Mouse (Mus musculus) left cerebral cortex, postnatal 14 days (tissue): ENCODE results near the gene Sqstm1. TPM values are rescaled to one million over a fixed set of nuclear protein-coding genes. Genes with fewer than 3 reads are reported as not detected.

Experiments
- DNase-seq, 2 experiments: peaks; one replicate each; pipeline ENCODE4 v3.0.0; 2021 to 2022; ENCODE audit warnings: low spot score in 2 of 2, mixed read lengths in 1 of 2
- intact Hi-C: fragments of 180-260 bp; cut with DNase I; formaldehyde crosslinking; loops from one replicate; pipeline ENCODE4 v1.15.1; 2025
- long read RNA-seq, 2 experiments: library from polyadenylated mRNA; stranded (forward); transcript quantifications; one replicate each; pipeline ENCODE4 v2.0.0; 2021
- total RNA-seq, 2 experiments: library from RNA; stranded (reverse); gene quantifications; 2 replicates each; pipeline ENCODE4 v1.2.3; 2021

Gene Sqstm1
- total RNA-seq: 100 to 1,000 TPM; 394 to 430 TPM
- long read RNA-seq, experiment 1, transcript Sqstm1-202 (8 exons, 2,037 nt): major isoform, 215 of 343 reads
- long read RNA-seq, experiment 1, transcript Sqstm1-201 (8 exons, 2,673 nt): minor isoform, 60 of 343 reads
- long read RNA-seq, experiment 1, partial matches to known transcripts: 54 of 343 reads
- long read RNA-seq, experiment 1, other reads (novel, unspliced or antisense): 14 of 343 reads
- long read RNA-seq, experiment 2, transcript Sqstm1-202 (8 exons, 2,037 nt): major isoform, 163 of 256 reads
- long read RNA-seq, experiment 2, transcript Sqstm1-201 (8 exons, 2,673 nt): minor isoform, 36 of 256 reads
- long read RNA-seq, experiment 2, partial matches to known transcripts: 39 of 256 reads
- long read RNA-seq, experiment 2, other reads (novel, unspliced or antisense): 18 of 256 reads

DNA sequence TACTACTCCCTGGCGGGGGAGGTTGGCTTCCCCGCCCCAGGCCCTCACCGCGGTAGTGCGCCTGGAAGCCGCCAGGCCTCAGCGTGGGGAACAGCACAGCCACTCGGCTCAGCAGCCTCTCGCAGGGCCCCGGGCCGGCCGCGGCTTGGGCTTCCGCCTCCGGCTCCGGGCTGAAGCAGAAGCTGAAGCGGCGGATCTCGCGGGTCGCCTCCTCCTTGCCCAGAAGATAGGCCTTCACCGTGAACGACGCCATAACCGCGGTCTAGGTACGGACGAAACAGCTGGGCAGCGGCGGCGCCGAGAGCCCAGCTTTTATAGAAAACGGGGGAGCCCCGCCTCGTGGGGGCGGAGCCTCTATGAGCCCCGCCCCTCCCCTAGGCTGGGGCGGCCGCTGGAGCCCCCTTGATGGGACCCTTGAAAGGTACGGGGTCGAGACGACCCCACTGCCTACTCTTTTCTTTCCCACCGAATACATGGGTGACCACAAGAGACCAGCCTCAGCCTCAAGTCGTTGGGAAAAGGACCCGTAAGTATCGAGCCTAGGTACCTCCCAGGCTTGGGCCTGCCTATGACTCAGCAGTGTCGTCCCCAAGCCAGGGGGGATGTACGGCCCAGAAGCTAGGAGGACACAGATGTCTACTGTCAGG is at the start of gene Sqstm1, which contains the start of gene Mgat4b:
Gene Sqstm1, minus strand, starts transcription at position 323 of the 647 bp plus-strand sequence.
Gene Mgat4b, plus strand, starts transcription at position 386 of the 647 bp plus-strand sequence.
- intact Hi-C loops: loop anchor here (2.0 kb wide), 1 partner anchor 14 kb away; no protein-coding TSS in a partner anchor

DNA sequence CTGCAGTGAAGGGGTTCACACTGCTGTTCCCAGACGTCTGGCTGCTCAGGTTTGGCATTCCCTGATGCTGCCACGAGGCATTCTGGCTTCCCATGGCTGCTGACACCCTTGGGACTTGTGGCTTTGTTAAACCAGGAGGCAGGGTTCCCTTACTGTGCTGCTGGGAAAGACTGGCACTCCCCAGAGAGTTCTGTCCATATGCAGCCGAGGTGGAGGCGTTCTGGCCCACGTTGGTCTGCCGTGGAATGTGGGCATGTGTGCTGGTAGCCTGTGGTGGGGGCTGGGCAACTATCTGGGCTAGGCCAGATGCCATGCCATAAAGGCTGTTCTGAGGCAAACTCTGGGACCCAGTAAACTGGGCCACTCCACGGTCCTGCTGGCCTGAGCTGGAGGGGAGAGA is 47.7 kb upstream of the Sqstm1 start:
- peak in 1 of 2 experiments; percentile 33 for DNase-seq

More for the DNA sequence above, at the start of gene Sqstm1, which contains the start of gene Mgat4b:
- DNase-seq: peak; percentile 78 to 84

DNA sequence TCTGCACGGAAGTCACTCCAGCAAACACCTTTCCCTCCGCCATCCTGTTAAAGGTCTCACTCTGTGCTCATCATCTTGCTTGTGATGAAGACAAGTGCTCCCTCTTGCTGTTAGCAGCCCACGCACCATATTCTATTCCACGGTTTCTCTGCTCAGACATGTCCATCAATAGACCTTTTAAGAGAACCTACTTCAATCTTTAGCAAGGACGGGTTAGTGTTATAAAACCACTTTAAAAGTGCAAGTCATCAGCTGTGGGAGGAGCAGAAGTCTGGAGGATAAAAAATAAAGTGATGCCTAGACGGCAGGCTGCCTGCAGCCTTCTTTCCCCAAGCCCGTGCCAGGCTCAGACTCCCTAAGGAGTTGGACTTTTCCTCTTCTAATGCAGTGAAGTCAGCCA is 46.0 kb upstream of the Sqstm1 start:
- intact Hi-C loops: no loop called here
- no peak for DNase-seq

More for the DNA sequence above, 47.7 kb upstream of the Sqstm1 start:
- intact Hi-C loops: no loop called here

DNA sequence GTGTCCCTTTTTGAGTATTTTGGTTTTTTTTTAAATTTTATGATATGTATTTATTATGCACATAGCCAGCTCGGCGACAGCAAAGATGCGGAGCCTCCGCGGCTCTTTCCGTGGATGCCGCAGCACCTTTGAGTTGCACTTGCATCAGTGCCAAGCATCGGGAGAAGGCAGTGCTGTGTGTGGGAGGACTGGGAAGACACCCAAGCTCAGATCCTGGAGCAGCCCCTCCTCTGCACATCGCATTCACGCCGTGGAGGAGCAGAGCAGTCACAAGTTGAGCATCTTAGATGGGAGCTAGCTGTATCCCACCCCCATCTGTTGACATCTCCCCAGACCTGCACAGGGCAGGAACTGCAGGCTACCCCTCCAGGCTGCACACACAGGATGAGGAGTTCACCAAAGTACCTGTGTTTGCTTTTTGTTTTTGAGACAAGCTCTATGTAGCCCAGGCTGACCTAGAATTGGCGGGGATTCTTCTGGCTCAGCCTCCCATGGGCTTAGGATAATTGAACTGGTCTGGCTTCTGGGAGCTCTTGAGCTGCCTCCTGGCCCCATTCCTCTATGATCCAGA is 43.5 kb upstream of the Sqstm1 start:
- peak; percentile 84 to 94 for DNase-seq
- intact Hi-C loops: no loop called here

DNA sequence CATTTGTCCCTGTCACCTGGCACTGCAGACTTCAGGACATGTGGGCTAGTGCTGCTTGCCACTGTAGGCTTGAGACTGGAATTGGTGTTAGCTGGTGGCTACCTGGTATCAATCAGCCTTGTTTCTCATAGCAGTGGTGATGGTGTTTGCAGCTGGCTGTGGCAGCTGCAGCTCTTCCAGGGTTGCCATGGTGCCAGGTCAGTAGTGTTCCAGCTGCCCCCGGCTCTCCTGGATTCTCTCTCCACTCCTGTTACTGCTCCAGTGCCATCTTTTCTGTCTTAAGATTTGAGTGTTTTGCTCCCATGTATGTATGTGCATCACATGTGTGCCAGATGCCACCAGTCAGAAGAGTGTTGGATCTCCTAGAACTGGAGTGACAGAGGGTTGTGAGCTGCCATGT is 42.8 kb upstream of the Sqstm1 start:
- intact Hi-C loops: no loop called here
- peak in 1 of 2 experiments; percentile 49 for DNase-seq

DNA sequence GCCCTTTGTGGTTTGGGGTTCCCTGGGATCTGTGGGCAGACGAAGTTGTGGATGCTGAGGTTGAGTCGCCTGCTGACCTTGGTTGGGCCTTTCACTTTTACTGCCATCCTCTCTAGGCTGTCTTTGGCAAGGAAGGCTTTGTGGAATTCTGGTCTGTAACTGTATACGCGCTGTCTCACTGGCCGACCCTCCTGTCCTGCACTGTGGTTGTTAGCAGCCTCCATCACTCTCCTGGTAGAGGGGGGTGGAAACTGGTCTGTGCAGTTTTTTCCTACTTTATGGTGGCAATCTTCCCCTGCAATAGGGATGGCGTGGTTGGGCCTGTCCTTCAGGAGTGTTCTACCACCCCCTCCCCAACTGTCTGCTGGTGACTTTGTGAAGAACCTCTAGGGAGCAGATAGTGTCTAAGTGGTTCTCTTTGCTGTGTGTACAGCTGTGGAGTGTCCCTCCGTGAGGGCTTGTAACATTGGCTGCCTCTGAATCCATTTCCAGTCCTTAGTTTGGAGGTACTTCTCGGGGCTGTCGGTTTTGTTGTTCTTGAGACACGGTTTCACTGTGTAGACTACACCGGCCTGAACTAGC is 42.1 kb upstream of the Sqstm1 start:
- intact Hi-C loops: no loop called here
- no peak for DNase-seq

DNA sequence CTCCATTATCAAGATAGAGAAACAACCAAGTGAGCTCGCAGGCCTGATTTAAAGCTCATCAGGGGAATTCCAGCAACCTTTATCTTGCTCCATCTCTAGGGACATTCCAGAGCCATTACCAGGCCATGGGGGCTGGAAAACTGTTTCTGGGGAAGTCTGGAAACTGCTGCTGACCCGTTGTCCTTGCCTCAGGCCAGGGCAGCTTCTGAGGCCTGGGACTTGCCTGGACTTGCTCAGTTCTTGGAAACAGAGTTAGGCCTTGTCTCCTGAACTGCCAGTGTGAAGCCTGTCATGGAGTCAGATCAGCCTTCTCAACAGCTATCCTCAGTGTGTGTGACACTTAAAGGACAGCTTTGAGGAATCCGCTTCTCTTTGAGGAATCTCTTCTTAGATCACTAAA is 41.5 kb upstream of the Sqstm1 start:
- no peak for DNase-seq
- intact Hi-C loops: no loop called here

DNA sequence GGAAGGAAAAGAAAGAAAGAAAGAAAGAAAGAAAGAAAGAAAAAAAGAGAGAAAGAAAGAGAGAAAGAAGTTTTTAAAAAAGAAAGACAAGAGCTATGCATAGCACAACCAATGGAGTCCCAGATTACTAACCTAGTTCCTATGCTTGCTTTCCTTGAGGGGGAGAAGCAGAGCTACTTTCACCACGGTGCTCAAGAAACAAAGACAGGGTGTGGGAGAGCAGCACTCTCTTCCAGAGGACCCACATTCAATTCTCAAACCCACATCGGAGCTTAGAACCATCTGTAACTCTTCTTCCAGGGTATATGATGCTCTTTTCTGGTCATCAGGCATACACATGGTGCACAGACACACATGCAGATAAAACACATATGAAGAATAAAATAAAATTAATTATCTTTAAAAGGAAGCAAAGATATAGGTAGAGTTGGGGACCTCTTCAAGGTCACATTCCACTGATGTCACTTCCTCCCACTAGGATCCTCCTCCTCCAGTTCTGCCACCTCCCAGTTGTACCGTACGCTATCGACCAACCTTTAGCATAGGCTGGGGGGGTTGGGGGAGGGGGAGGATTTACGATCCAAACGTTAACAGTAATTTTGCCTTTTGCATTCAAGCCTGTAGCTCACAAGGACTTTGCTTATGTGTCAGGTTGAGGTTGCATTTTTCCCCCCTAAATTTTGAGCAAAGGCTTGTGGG is 38.0 kb upstream of the Sqstm1 start:
- intact Hi-C loops: no loop called here

DNA sequence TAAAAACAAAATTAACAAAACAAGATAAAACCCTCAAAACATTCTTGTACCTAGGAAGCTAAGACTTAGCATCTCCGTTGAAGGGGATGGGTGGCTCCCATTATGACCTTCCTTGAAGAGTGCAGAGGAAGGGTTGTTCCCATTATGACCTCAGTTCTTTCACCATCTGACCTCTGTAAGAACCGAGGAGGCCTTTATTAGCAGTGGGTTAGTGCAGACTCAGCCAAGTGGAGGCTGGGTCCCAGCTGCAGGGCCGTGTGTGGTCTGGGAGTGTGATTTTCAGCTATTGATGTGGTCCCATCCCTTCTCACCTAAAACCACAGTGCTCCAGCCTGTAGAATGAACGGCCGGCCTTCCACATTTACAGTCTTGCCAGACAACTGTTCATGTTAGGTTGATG is 34.6 kb upstream of the Sqstm1 start:
- intact Hi-C loops: no loop called here
- DNase-seq: no peak

More for the DNA sequence above, 38.0 kb upstream of the Sqstm1 start:
- DNase-seq: no peak

DNA sequence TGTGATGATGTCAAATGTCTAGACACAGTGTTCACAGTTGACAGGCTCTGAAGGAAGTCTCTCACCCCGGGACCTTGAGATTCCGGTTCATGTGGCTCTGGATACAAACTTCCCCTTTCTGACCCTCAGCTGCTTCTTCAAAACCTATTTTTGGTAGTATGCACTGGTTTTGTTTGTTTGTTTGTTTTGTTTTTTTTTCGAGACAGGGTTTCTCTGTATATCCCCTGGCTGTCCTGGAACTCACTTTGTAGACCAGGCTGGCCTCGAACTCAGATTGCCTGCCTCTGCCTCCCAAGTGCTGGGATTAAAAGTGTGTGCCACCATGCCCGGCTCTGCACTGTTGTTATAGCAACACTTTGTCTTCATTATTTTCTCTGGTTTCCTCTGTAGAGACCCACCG is 33.3 kb upstream of the Sqstm1 start:
- intact Hi-C loops: no loop called here
- no peak for DNase-seq

DNA sequence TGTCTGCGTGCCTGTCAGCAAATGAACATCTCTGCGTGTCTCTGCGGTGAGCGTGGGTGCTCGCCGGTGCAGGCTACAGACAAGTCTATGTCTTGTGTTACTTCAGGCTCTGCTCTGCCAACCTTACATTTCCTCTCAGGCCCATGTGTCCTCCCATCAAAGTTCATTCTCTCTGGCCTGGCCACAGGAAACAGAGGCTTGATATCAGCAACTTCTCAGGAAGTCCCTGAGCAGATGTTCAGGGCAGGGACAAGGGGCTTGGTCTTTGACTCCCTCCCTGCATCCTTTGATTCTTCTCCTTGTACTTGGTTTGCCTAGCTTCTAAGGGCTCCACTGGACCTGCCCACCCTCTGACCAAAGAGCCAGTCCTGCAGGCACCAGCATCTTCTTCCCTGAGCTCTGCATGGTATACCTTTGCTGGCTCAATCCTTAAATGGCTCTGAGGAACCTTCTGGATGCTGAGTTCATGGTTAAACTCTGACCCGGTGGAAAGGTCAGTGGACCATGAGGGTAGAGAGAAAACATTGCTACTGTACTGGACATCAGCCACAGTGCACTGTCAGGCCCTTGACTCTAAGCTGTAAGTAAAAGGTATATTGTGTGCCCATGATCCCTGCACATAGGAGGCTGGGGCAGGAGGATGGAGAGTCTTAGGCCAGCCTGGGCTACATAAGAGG is 29.7 kb upstream of the Sqstm1 start:
- intact Hi-C loops: no loop called here
- DNase-seq: peak in 1 of 2 experiments; percentile 43

DNA sequence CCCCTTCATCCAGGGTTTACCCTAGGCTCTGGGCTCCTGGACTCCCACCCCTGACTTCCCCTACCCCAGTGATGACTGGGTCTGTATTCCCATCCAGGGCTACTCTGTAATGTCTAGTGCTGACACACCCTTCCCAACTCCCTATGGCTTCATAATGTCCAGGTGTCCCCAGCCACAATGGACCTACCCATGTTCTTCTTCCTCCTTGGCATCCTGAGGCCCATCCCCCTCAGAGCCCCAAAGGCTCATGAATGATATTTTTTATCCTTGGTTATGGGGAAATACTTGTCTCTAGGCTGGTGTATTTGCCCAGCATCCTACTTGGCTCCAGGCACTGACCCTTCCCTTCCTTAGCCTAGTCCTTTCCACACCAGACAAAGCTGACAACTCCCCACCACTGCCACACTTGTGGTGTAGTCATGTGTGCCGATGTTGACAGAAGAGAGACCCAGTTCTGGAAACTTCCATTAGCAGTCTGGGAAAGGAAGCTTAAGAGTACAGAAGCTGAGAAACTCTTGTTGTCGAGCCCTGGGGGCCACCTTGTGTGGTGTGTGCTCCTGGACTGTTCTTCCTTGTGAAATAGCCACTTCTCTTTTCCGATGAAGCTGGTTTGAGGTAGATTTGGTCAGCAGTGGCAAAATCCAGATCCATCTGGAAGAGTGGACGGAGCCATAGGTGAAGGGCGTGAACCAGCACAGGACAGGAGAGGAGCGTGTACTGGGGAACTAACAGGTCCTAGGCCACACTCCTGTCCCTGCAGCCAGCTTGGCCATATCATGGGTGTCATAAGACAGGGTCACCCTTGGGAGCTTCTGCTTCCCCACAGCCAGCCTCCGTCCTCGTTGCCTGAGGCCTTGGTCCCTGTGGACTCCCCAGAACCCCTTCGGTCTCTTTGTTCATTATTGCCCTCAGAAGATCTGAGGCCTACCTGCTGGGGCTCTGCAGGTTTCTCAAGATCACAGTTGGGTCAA is 28.5 kb upstream of the Sqstm1 start:
- intact Hi-C loops: loop anchor here (5.0 kb wide), 2 partner anchors 53 to 123 kb away; partner anchors contain the start of gene Maml1
- DNase-seq: no peak

DNA sequence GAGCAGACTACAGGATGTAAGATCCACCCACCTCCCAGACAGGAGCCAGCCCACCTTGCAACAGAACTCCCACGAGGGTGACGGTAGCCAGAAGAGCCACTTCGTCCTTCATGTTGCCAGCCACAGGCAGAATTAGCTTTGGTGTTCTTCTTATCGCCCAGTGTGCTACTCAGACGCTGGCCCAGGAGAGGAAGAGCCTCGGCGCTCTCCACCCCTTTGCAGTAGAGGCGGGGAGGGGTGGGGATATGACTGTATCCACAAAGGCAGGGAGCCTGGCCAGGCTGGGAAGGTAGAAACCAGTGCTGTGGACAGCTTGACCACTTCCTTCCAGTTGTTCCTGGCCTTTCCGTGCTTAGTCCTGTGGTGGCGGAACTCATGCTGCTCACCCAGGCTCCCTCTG is 27.7 kb upstream of the Sqstm1 start, which contains the start of gene Ltc4s:
Gene Ltc4s, minus strand, starts transcription at position 293 of the 400 bp plus-strand sequence.
- DNase-seq: no peak
- intact Hi-C loops: loop anchor here (5.0 kb wide), 2 partner anchors 54 to 124 kb away; partner anchors contain the start of gene Maml1

DNA sequence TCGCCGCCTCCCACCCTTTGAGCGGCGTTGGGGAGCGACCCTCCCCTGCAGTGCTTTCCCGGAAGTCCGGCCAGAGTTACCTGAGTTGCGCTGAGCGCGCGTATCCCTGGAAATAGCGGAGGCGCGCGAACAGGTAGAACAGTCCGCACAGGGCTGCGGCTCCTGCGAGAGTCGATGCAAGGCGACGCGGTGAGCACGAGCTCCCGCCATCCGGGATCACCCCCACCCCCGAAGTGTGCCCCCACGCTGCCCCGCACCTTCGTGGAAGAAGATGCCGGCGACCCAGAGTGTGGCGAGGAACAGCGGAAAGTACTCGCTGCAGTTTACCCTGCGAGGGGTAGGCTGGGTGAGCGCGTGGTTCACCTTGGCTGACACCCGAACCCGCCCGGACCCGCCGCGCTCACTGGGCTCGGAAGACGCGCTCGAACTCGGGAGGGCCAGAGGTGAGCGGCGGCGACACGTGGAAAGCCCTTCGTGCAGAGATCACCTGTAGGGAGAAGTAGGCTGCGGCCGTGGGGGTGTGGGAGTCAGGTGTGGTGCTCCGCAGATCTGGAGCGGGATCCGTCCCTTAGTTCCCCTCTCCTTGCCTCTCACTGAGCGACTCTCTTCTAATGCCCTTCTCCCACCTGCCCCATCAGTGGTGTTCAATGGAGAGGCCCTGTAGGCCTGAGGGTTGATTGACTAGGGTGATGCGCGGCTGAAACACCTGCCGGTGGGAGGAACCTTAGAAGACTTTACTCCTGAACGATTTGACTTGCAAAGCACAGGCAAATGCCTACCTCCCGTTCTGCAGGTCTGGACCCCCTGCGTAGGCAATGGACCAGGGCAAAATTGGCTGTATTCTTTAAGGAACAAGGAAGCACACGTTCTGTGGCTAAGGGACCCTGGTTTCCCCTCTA is 26.6 kb upstream of the Sqstm1 start:
- no peak for DNase-seq
- intact Hi-C loops: loop anchor here (5.0 kb wide), 2 partner anchors 55 to 125 kb away; partner anchors contain the start of gene Maml1

DNA sequence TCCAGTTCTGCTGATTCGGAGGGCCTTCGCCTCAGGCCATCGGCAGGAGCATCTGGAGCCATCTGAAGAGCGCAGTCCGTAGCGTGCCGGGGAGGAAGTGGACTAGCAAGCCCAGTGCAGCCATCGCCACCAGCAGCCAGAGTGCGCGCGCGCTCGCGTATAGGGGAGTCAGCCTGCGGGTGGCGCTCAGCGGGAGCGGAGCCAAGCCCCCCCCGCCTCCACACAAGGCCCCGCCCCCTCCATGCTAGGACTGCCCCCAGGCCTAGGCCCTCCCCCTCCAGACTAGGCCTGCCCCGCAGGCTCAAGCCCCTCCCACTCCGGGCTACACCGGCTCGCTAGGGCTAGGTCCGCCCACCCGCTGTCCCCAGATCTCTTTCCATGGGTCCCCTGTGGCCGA is 25.9 kb upstream of the Sqstm1 start:
- peak; percentile 83 to 85 for DNase-seq
- intact Hi-C loops: loop anchor here (5.0 kb wide), 2 partner anchors 56 to 126 kb away; partner anchors contain the start of gene Maml1

DNA sequence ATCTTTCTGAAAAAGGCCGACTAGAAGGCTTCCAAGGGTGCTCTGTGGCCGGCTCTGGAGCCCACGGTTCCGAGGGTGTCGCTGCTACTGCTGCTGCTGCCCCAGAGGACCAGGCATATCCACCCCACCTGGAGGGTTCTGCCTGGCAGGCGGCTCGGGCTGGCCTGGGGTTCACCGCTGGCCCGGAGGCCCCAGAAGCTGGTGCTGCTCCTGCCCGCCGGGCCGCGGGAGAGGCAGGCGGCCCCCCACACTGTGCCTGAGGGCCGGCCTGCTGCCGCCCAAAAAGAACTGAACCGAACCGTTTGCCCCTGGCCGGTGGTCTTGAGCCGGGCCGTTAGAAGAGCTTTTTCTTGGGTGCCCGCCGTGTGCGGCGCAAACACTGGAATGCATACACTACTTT is 24.0 kb upstream of the Sqstm1 start:
- DNase-seq: no peak

More for the DNA sequence above, 24.0 kb upstream of the Sqstm1 start:
- intact Hi-C loops: loop anchor here (5.0 kb wide), 2 partner anchors 58 to 128 kb away; partner anchors contain the start of gene Maml1
